Mouse (Mus musculus) frontal cortex, postnatal 25 days (tissue): ENCODE data around the gene Psmb4.
"Not testable (repeated sequence)": the region's sequence is repeated elsewhere in the genome, so short reads cannot be mapped to it uniquely, and the experiment has no call there.

Experiments
- DNase-seq, 2 experiments: peaks; one replicate each; pipeline ENCODE4 v3.0.0; 2022; ENCODE audit warnings: low spot score in 2 of 2

Gene Psmb4

GRCm38 (mm10) chr3:94906482-94906881, 19.7 kb upstream of the Psmb4 start:
- no peak for DNase-seq

GRCm38 (mm10) chr3:94904759-94905158, 18.0 kb upstream of the Psmb4 start:
- not testable (repeated sequence) for DNase-seq

- peak in 1 of 2 experiments; percentile 63 for DNase-seq
Measured at GRCm38 (mm10) chr3:94902747-94903146, 16.0 kb upstream of the Psmb4 start.

GRCm38 (mm10) chr3:94894076-94894475, 7.3 kb upstream of the Psmb4 start:
- DNase-seq = no peak

- DNase-seq = no peak
Measured at GRCm38 (mm10) chr3:94888595-94888994, 1.8 kb upstream of the Psmb4 start.

GRCm38 (mm10) chr3:94882579-94882978, 4.2 kb downstream of the Psmb4 start:
- no peak for DNase-seq

- DNase-seq = no peak
Measured at GRCm38 (mm10) chr3:94881840-94882239, 4.9 kb downstream of the Psmb4 start.

GRCm38 (mm10) chr3:94878618-94879017, 8.1 kb downstream of the Psmb4 start:
- DNase-seq = no peak

GRCm38 (mm10) chr3:94869011-94869410, 17.8 kb downstream of the Psmb4 start:
- DNase-seq = no peak

GRCm38 (mm10) chr3:94859471-94859870, 27.3 kb downstream of the Psmb4 start:
- no peak for DNase-seq

GRCm38 (mm10) chr3:94852215-94852614, 34.5 kb downstream of the Psmb4 start:
- no peak for DNase-seq

- DNase-seq = no peak
Measured at GRCm38 (mm10) chr3:94851731-94852130, 35.0 kb downstream of the Psmb4 start.

- DNase-seq = peak; percentile 39 to 41
Measured at GRCm38 (mm10) chr3:94849338-94849737, 37.4 kb downstream of the Psmb4 start.

GRCm38 (mm10) chr3:94847382-94847781, 39.4 kb downstream of the Psmb4 start:
- no peak for DNase-seq

- DNase-seq = no peak
Measured at GRCm38 (mm10) chr3:94839101-94839500, 47.7 kb downstream of the Psmb4 start.

GRCm38 (mm10) chr3:94838631-94839030, 48.1 kb downstream of the Psmb4 start:
- DNase-seq = no peak

GRCm38 (mm10) chr3:94837959-94838496, 48.7 kb downstream of the Psmb4 start:
- peak; percentile 71 to 74 for DNase-seq

GRCm38 (mm10) chr3:94837183-94837890, 49.4 kb downstream of the Psmb4 start, which contains the start of gene Pogz:
Pogz (plus strand) TSS chr3:94837567.
- DNase-seq = peak; percentile 87 to 88

GRCm38 (mm10) chr3:94835396-94835795, 51.4 kb downstream of the Psmb4 start:
- DNase-seq = no peak
